Mouse (Mus musculus): ENCODE measurements at regions not wholly inside any gene's neighbourhood (a gene's known extent, or its start where the extent isn't known, plus 50 kb on each side); places are given as distances from the start of the nearest gene placed in this dataset.

- no peak for TF ChIP-seq POLR2A (IDR thresholded peaks at IDR 0.05; ENCODE audit: insufficient read depth, low read length)
- TF ChIP-seq CTCF (IDR thresholded peaks at IDR 0.05; ENCODE audit: low read depth, low read length) = no peak
Measured at GRCm38 (mm10) chr17:9765680-9766250, 96.2 kb upstream of the Pabpc6 start.

All from ES-Bruce4 (cell line).